Comparison of ENCODE assay signal across 34 mouse cellular contexts in the genomic region with DNA sequence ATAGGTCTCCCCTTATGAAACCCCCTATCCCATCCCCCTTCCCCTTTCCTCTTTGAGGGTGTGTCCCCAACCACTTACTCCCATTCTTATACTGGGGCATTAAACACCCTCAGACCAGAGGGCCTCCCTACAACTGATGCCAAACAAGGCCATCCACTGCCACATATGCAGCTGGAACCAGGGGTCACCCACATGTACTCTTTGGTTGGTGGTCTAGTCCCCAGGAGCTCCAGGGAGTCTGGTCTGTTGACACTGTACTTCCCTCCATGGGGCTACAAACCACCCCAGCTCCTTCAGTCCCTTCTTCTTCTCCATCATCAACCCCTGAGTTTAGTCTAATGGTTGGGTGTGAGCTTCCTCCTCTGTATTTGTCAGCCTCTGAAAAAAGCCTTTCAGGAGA.
"Had no signal": no experiment of that assay in that cellular context is flagged by ENCODE, and none has a peak within 500 bp of the region (broad histone marks: within the 10 kb centered on the region; RNA-seq: fewer than 3 reads in every experiment).

No protein-coding gene starts in this region.

- H3K4me3 ChIP-seq: heart, embryonic 12.5 days; heart, embryonic 13.5 days; heart, embryonic 15.5 days; hindbrain, embryonic 10.5 days; hindbrain, embryonic 12.5 days; hindbrain, embryonic 13.5 days; hindbrain, embryonic 15.5 days; intestine, embryonic 15.5 days; kidney, embryonic 15.5 days; layer of hippocampus, adult 2 months; left cerebral cortex, adult 2 months had no signal

- H3K27me3 ChIP-seq: heart, embryonic 12.5 days; heart, embryonic 13.5 days; heart, embryonic 15.5 days; hindbrain, embryonic 12.5 days; hindbrain, embryonic 13.5 days; hindbrain, embryonic 15.5 days; intestine, embryonic 15.5 days; kidney, embryonic 15.5 days had no signal

- H3K36me3 ChIP-seq: heart, embryonic 12.5 days; heart, embryonic 13.5 days; heart, embryonic 15.5 days; hindbrain, embryonic 10.5 days; hindbrain, embryonic 12.5 days; hindbrain, embryonic 13.5 days; hindbrain, embryonic 15.5 days; intestine, embryonic 15.5 days; kidney, embryonic 15.5 days had no signal

- H3K27ac ChIP-seq: heart, embryonic 13.5 days; heart, embryonic 15.5 days; hindbrain, embryonic 10.5 days; hindbrain, embryonic 12.5 days; hindbrain, embryonic 13.5 days; hindbrain, embryonic 14.5 days; hindbrain, embryonic 15.5 days; hindbrain, postnatal 0 days; intestine, embryonic 15.5 days; kidney, embryonic 15.5 days; kidney, postnatal 0 days; layer of hippocampus, adult 2 months; left cerebral cortex, adult 2 months had no signal

- H3K9ac ChIP-seq: heart, embryonic 12.5 days; heart, embryonic 13.5 days; heart, embryonic 15.5 days; hindbrain, embryonic 12.5 days; hindbrain, embryonic 13.5 days; hindbrain, embryonic 14.5 days; hindbrain, embryonic 15.5 days; intestine, embryonic 15.5 days; kidney, embryonic 15.5 days had no signal

- H3K4me2 ChIP-seq: heart, embryonic 12.5 days; heart, embryonic 13.5 days; heart, embryonic 15.5 days; hindbrain, embryonic 12.5 days; hindbrain, embryonic 13.5 days; hindbrain, embryonic 14.5 days; hindbrain, embryonic 15.5 days; intestine, embryonic 15.5 days; kidney, embryonic 15.5 days had no signal

- H3K9me3 ChIP-seq: heart, embryonic 12.5 days; heart, embryonic 13.5 days; heart, embryonic 15.5 days; hindbrain, embryonic 10.5 days; hindbrain, embryonic 12.5 days; hindbrain, embryonic 13.5 days; hindbrain, embryonic 15.5 days; intestine, embryonic 15.5 days; kidney, embryonic 15.5 days had no signal

- ATAC-seq: hindbrain, embryonic 16.5 days; hindbrain, postnatal 0 days; inflammation-experienced regulatory T-cells, adult 6 months; intestine, embryonic 15.5 days; intestine, embryonic 16.5 days; intestine, postnatal 0 days had no signal

- DNase-seq: heart, postnatal 10 days; heart, postnatal 14 days; heart, postnatal 36 days; heart, postnatal 4 days; kidney, adult 11 months; kidney, adult 18-20 months; kidney, adult 2 months; kidney, adult 8-10 months; kidney, adult 9 months; kidney, postnatal 10 days; kidney, postnatal 14 days; kidney, postnatal 25 days; kidney, postnatal 36 days; kidney, postnatal 4 days; layer of hippocampus, adult 9-11 months; layer of hippocampus, postnatal 36 days had no signal

- H3K4me1 ChIP-seq: heart, embryonic 12.5 days; heart, embryonic 13.5 days; heart, embryonic 15.5 days; hindbrain, embryonic 10.5 days; hindbrain, embryonic 12.5 days; hindbrain, embryonic 13.5 days; hindbrain, embryonic 15.5 days; intestine, embryonic 15.5 days; kidney, embryonic 15.5 days had no signal
